Mouse (Mus musculus) stomach, embryonic 15.5 days (tissue): ENCODE measurements around the gene Phf13. TPM values are rescaled to one million over a fixed set of nuclear protein-coding genes. Genes with fewer than 3 reads are reported as not detected.

Experiments
- ATAC-seq: fragments of 200-750 bp; cut with Nextera tagmentation; 2 replicates; pipeline ENCODE4 v1.8.0; 2017; ENCODE audit warnings: low read depth, moderate number of reproducible peaks, moderate TSS enrichment; ENCODE audit not compliant: insufficient read depth, low FRiP score
- H3K27ac ChIP-seq: fragments of 300-500 bp; sonication (generic); 2 replicates; pipeline ENCODE4 v1.5.1; 2015; ENCODE audit warnings: mild to moderate bottlenecking, inconsistent platforms
- H3K27me3 ChIP-seq: fragments of 300-500 bp; sonication (generic); replicated peaks from 2 replicates; pipeline ENCODE4 v1.6.1; 2015; ENCODE audit warnings: inconsistent platforms
- H3K36me3 ChIP-seq: fragments of 300-500 bp; sonication (generic); 2 replicates; pipeline ENCODE4 v1.6.1; 2015; ENCODE audit warnings: inconsistent platforms
- H3K4me1 ChIP-seq: fragments of 300-500 bp; sonication (generic); 2 replicates; pipeline ENCODE4 v1.6.1; 2015; ENCODE audit warnings: inconsistent platforms
- H3K4me2 ChIP-seq: fragments of 300-500 bp; sonication (generic); 2 replicates; pipeline ENCODE4 v1.6.1; 2015; ENCODE audit warnings: mild to moderate bottlenecking, inconsistent platforms
- H3K4me3 ChIP-seq: fragments of 300-500 bp; sonication (generic); replicated peaks from 2 replicates; pipeline ENCODE4 v1.5.1; 2015; ENCODE audit warnings: inconsistent platforms
- H3K9ac ChIP-seq: fragments of 300-500 bp; sonication (generic); 2 replicates; pipeline ENCODE4 v1.6.1; 2015; ENCODE audit warnings: inconsistent platforms
- H3K9me3 ChIP-seq: fragments of 300-500 bp; sonication (generic); 2 replicates; pipeline ENCODE4 v1.6.1; 2016; ENCODE audit warnings: inconsistent platforms
- WGBS: fragments of 180-500 bp; shearing (Covaris S2); methylation state at CpG from one replicate; pipeline ENCODE4 v1.1.7; 2015; 5-methylcytosine and 5-hydroxymethylcytosine counted together
- polyA plus RNA-seq: library from polyadenylated mRNA; unstranded; fragments of >200 nt; fragmentation: Nextera tagmentation; extraction: Ambion mirVana; gene quantifications from 2 replicates; pipeline ENCODE4 v1.2.1, GENCODE M21; 2015

Phf13 gene
- polyA plus RNA-seq, 1 experiment from 2014 or later = 23.4 TPM

DNA sequence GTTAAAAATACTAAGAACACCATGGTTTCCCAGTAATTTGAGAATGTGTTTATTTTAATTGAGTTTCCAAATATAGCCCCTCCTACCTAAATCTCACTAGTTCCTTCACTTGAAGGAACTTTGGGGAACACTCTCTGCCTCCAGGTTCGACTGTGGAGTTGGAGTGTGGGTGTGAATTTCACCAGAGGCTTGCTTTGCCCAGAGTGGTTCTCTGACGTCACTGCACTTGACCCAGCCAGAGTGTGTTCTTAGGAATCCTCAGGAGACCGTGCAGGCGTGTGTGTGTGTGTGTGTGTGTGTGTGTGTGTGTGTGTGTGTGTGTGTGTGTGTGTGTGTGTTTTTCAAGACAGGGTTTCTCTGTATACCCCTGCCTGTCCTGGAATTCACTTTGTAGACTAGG lies 4.8 kb upstream of the Phf13 start:
- Histone ChIP-seq H3K4me2 (no peak overlapping the region), H3K9ac (no peak overlapping the region), H3K9me3 (no peaks in the 10 kb centered on the region), H3K27me3 (no peaks in the 10 kb centered on the region), H3K4me3 (no peak overlapping the region), H3K36me3 (no peaks in the 10 kb centered on the region), H3K4me1 (0 out of 2 replicates have a peak, but pooled peaks cover 5% of the 10 kb centered on the region), H3K27ac (no peak overlapping the region)
- 25% methylated on average over 4 of the region's 4 CpGs for WGBS
- ATAC-seq = no peak

DNA sequence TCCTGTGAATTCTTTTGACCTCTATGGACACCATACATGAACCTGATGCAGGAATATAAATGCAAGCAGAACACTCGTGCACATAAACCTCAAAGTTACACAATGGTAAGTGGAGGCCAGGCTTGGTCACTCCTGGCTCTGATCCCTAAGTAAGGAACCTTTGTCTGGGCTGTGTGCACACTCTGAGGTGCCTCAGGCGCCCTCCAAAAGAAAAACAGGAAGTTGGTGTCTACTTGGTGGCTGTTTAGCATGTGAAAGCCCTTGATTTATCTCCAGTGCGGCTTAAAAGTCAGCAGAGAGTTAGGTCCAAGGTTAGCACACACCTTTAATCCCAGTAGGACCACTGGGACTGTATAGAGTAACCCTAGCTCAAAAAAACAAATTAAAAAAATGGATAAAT lies 3.4 kb upstream of the Phf13 start:
- no peak overlapping the region for H3K27ac ChIP-seq
- H3K9me3 ChIP-seq = no peaks in the 10 kb centered on the region
- peaks cover 9% of the 10 kb centered on the region; the same call in 1 of the 2 replicates for H3K4me1 ChIP-seq
- ATAC-seq = no peak
- 69% methylated on average over 3 of the region's 3 CpGs for WGBS
- H3K4me2 ChIP-seq = no peak overlapping the region
- H3K36me3 ChIP-seq = no peaks in the 10 kb centered on the region
- no peak overlapping the region for H3K4me3 ChIP-seq
- no peak overlapping the region for H3K9ac ChIP-seq
- no peaks in the 10 kb centered on the region for H3K27me3 ChIP-seq

DNA sequence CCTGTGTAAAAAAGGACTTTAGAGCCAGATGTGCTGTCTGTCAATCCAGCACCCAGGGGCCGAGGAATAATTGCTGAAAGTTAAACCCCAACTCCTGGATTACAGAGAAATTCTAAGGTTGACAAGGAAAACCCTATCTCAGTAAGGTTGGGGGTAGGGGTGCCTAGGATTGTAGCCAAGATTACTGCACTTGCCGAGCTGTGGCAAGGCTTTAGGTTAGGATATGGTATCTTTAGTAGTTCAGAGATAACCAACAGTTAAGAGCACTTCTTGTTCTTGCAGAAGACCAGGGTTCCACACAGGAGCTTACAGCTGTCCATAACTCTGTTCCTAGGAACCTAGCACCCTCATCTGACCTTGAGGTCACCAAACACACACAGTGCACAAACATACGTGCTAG lies 1.6 kb upstream of the Phf13 start:
- Histone ChIP-seq H3K9me3 (no peaks in the 10 kb centered on the region), H3K4me3 (peak overlapping the region; percentile 99), H3K27me3 (no peaks in the 10 kb centered on the region), H3K4me1 (peaks cover 17% of the 10 kb centered on the region; the same call in 1 of the 2 replicates), H3K27ac (no peak overlapping the region), H3K36me3 (no peaks in the 10 kb centered on the region), H3K4me2 (peak overlapping the region; percentile 51; the same call in 1 of the 2 replicates), H3K9ac (no peak overlapping the region)
- 60% methylated on average over 3 of the region's 3 CpGs for WGBS
- ATAC-seq = no peak

GRCm38 (mm10) chr4:151996951-151997222 lies 829 bp upstream of the Phf13 start:
- WGBS = 3% methylated on average over 13 of the region's 13 CpGs

GRCm38 (mm10) chr4:151995371-151996172 lies 486 bp downstream of the Phf13 start:
- WGBS = 1% methylated on average over 74 of the region's 111 CpGs
- Histone ChIP-seq H3K36me3 (peaks cover 21% of the 10 kb centered on the region), H3K9me3 (no peaks in the 10 kb centered on the region), H3K27ac (peak overlapping the region; percentile 82), H3K9ac (peak overlapping the region; percentile 90), H3K4me1 (peaks cover 17% of the 10 kb centered on the region; the same call in 1 of the 2 replicates), H3K4me2 (peak overlapping the region; percentile 87), H3K4me3 (peak overlapping the region; percentile 99), H3K27me3 (no peaks in the 10 kb centered on the region)
- ATAC-seq = no peak; the same call in 1 of the 2 replicates

More at GRCm38 (mm10) chr4:151996951-151997222, 829 bp upstream of the Phf13 start:
- Histone ChIP-seq H3K27me3 (no peaks in the 10 kb centered on the region), H3K4me3 (peak overlapping the region; percentile 99), H3K27ac (peak overlapping the region; percentile 93), H3K9ac (peak overlapping the region; percentile 53), H3K4me1 (peaks cover 17% of the 10 kb centered on the region; the same call in 1 of the 2 replicates), H3K9me3 (no peaks in the 10 kb centered on the region), H3K36me3 (peaks cover 8% of the 10 kb centered on the region), H3K4me2 (peak overlapping the region; percentile 51)
- no peak for ATAC-seq

- Histone ChIP-seq H3K4me3 (peak overlapping the region; percentile 99), H3K9ac (peak overlapping the region; percentile 90), H3K9me3 (no peaks in the 10 kb centered on the region), H3K27ac (peak overlapping the region; percentile 82), H3K36me3 (peaks cover 22% of the 10 kb centered on the region), H3K4me2 (peak overlapping the region; percentile 87), H3K4me1 (peaks cover 17% of the 10 kb centered on the region; the same call in 1 of the 2 replicates), H3K27me3 (no peaks in the 10 kb centered on the region)
- WGBS = 2% methylated on average over 60 of the region's 61 CpGs
- ATAC-seq = no peak
These were observed 1.6 kb downstream of the Phf13 start for GRCm38 (mm10) chr4:151994228-151995171.

DNA sequence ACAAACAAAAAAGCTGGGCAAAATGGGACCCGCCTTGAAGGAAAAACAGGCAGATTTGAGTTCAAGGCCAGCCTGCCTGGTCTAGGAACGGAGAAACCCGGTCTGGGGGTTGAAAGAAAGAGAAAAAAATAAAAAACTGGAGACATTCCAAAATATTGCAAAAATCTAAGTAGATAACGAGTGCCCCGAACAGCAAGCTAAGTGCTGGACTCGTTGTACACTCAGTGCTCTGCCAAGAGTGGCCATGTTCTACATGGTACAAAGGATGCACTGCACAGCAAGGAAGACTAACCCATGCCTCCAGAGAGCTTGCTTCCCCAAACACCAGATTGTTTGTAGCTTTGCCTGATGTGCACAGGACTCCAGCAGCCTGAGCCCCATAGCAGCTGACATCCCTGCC lies 3.0 kb downstream of the Phf13 start:
- peaks cover 25% of the 10 kb centered on the region for H3K4me1 ChIP-seq
- H3K4me3 ChIP-seq = no peak overlapping the region
- H3K9ac ChIP-seq = no peak overlapping the region
- peaks cover 22% of the 10 kb centered on the region for H3K36me3 ChIP-seq
- no peaks in the 10 kb centered on the region for H3K27me3 ChIP-seq
- H3K4me2 ChIP-seq = 0 out of 2 replicates have a peak overlapping the region, but pooled peaks have one; percentile 87
- 73% methylated on average over 6 of the region's 6 CpGs for WGBS
- ATAC-seq = no peak
- H3K9me3 ChIP-seq = no peaks in the 10 kb centered on the region
- H3K27ac ChIP-seq = no peak overlapping the region

DNA sequence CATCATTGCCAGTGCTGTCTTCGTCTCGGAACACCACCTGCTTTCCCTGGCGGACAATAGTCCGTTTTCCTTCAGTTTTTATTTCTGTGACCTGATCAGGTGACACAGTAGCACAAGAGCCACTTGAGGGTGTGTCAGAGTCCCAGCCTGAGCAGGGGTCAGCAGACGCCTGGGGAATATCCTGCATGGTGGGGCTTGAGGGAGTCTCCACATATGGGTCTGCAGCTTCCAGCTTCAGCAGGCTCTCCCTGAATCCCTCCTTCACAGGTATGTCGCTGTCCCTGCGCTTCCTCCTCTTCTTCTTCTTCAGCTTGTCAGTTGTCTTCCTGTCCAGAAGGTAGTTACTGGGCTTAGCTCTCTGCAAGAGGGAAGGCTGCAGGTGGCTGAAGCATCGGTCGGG lies 4.0 kb downstream of the Phf13 start:
- ATAC-seq = no peak
- Histone ChIP-seq H3K9ac (no peak overlapping the region), H3K27me3 (no peaks in the 10 kb centered on the region), H3K36me3 (peaks cover 22% of the 10 kb centered on the region), H3K4me2 (no peak overlapping the region), H3K9me3 (no peaks in the 10 kb centered on the region), H3K4me3 (no peak overlapping the region), H3K4me1 (peaks cover 27% of the 10 kb centered on the region), H3K27ac (no peak overlapping the region)
- 91% methylated on average over 9 of the region's 9 CpGs for WGBS

DNA sequence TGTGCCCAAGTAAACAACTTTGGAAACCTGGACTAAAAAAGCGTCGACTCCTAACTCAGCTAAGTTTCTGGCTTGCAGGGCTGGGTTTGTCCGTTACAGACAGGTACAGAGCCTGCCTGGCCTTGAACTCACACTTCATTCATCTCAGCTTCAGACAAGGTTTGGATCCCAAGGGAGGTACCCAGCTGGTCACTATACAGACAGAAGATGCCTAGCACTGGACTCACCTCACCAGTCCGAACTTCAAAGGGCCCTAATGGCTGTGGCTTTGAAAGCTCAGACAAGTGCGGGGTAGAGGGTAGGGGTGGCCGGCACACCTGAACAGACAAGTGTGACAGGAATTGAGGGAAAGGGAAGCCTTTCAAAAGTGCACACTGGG lies 7.0 kb downstream of the Phf13 start:
- ATAC-seq = peak; percentile 1; the same call in 1 of the 2 replicates
- peak overlapping the region; percentile 82 for H3K4me3 ChIP-seq
- WGBS = 27% methylated on average over 6 of the region's 6 CpGs
- no peak overlapping the region for H3K9ac ChIP-seq
- H3K9me3 ChIP-seq = no peaks in the 10 kb centered on the region
- H3K36me3 ChIP-seq = peaks cover 22% of the 10 kb centered on the region
- peak overlapping the region; percentile 78 for H3K27ac ChIP-seq
- peaks cover 35% of the 10 kb centered on the region for H3K4me1 ChIP-seq
- no peaks in the 10 kb centered on the region for H3K27me3 ChIP-seq
- peak overlapping the region; percentile 87 for H3K4me2 ChIP-seq

DNA sequence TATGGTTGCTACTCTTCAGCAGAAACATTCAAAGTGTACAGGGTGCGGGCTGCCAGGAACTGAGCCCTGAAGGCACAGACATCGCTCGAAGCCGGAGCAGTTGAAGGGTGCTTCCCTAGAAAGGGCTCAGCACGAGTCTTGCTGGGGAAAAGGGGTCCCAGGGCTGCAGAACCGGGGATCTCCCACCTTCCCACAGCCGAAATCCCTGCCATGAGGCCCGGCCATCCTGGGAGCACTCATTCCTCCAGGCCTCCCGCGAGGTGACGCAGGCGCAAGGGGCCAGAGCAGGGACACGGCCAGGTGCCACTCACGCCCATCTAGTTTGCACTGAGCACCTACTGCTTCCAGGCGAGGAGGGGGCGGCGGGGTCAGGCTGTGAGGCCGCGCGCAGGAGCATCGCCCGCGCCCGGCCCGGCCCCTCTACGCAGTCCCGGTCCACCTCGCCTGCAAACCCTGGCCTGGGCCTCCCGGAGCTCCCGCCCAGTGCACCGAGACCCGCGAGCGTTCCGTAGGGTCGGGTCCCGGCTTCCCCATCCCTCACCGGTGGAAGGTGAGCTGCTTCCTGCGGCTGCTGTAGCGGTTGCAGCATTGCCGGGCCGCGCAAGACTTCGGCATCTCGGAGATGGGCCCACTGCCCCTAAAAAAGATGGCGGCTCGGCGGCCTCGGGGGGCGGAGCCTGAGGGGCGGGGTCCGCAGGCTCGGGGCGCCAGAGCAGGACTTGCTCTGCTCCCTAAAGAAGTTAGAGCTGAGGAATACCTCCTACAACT lies 7.5 kb downstream of the Phf13 start, which contains the start of gene Thap3:
Gene Thap3, minus strand, starts transcription at position 656 of the 768 bp plus-strand sequence.
- H3K27me3 ChIP-seq = no peaks in the 10 kb centered on the region
- H3K4me1 ChIP-seq = peaks cover 31% of the 10 kb centered on the region
- H3K9me3 ChIP-seq = no peaks in the 10 kb centered on the region
- H3K27ac ChIP-seq = peak within 1 kb of the TSS; percentile 78
- peak; percentile 70 for ATAC-seq
- H3K36me3 ChIP-seq = peaks cover 22% of the 10 kb centered on the region
- H3K4me3 ChIP-seq = peak within 1 kb of the TSS; percentile 82
- peak within 1 kb of the TSS; percentile 93 for H3K9ac ChIP-seq
- under 1% methylated on average over 54 of the region's 54 CpGs for WGBS
- peak within 1 kb of the TSS; percentile 87 for H3K4me2 ChIP-seq

DNA sequence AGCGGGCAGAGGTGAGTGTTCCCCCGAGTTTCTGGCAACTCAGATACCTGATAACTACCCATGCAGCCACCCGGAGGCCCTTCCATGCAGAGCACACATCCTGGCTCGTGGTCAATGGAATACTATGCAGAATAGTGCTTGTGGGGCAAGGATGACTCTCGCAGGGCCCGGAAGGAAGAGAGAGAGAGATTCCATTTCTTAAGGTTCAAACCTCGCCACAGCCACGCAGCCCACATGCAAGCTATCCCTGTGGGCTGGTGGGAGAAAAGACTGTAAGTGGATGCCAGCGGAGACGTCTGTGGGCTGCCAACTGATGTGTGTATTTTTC lies 8.1 kb downstream of the Phf13 start:
- Histone ChIP-seq H3K4me2 (peak overlapping the region; percentile 87), H3K9ac (peak overlapping the region; percentile 93), H3K4me1 (peaks cover 35% of the 10 kb centered on the region), H3K36me3 (peaks cover 23% of the 10 kb centered on the region), H3K27me3 (no peaks in the 10 kb centered on the region), H3K27ac (peak overlapping the region; percentile 78; the same call in 1 of the 2 replicates), H3K9me3 (no peaks in the 10 kb centered on the region), H3K4me3 (peak overlapping the region; percentile 82)
- WGBS = 22% methylated on average over 10 of the region's 10 CpGs
- ATAC-seq = no peak
